Mouse (Mus musculus): ENCODE measurements around the gene Nxph2.

DNA sequence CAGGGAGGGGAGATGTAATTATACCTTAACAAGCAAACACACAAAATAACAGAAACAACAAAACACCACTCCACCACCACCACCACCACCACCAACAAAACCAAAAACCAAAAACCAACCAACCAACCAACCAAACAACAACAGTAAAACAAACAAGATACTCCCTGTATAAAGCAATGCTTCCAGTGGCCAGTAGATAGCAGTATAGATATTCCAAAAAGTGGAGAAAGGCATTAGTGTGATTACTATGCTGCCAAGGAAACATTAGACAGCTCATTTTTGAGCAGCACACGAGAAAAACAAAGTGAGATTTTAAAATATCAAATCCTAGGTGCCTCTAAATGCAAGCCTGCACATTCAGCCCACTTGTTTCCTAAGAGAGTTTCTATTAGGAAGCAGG, 6.2 kb upstream of the Nxph2 start:
- TF ChIP-seq POLR2AphosphoS2 (IDR thresholded peaks at IDR 0.05; ENCODE audit: insufficient read length, low read depth) (no peak), POLR2A (IDR thresholded peaks at IDR 0.05; ENCODE audit: insufficient read length, low read depth) (no peak), E2F4 (IDR thresholded peaks at IDR 0.05; ENCODE audit: insufficient read depth) (no peak), MYOG (IDR thresholded peaks at IDR 0.05; ENCODE audit: control insufficient read depth in 1 of 3, insufficient read depth in 1 of 3, insufficient read length in 2 of 3, low read depth in 2 of 3) (no peak), MAX (IDR thresholded peaks at IDR 0.05; ENCODE audit: low read depth) (no peak), TCF12 (IDR thresholded peaks at IDR 0.05; ENCODE audit: insufficient read depth, poor library complexity, severe bottlenecking) (no peak), MYOD1 (IDR thresholded peaks at IDR 0.05; ENCODE audit: control insufficient read depth in 1 of 3, insufficient read length in 2 of 3, low read depth in 2 of 3) (no peak), USF1 (IDR thresholded peaks at IDR 0.05; ENCODE audit: low read depth) (no peak), SRF (IDR thresholded peaks at IDR 0.05; ENCODE audit: control insufficient read depth, insufficient read length, low read depth) (no peak), REST (IDR thresholded peaks at IDR 0.05; ENCODE audit: insufficient read depth, insufficient read length) (no peak)

Data from myocyte (in vitro differentiated cells).